Mouse (Mus musculus): ENCODE results near the gene Shkbp1.

DNA sequence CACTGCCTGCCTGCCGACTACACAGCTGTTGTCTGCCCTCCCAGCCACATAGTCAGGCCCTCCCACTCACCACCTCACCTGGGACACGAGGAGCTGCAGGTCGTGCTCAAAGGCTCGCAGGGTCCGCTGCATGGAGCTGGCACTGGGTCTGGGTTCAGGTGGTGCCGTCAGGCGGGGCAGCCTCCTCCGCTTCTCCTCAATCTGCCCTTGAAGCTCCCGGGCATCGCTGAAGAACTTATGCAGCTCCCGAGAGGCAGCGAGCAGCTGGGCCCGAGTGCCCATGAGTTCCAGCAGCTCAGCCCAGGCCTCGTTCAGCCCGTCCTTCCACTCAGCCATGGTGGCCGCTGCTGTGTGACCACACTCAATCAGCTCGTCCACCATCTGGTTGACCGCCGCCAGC lies 13.3 kb upstream of the Shkbp1 start:
- no peak for TF ChIP-seq MXI1 (IDR thresholded peaks at IDR 0.05; ENCODE audit: low read depth, low read length)
- no peak for TF ChIP-seq EP300 (IDR thresholded peaks at IDR 0.05; ENCODE audit: low read depth in 1 of 2, low read length in 2 of 2)

Measured in MEL (cell line).